Mouse (Mus musculus): ENCODE results near the gene Mcrip1.

- TF ChIP-seq EP300 (optimal IDR thresholded peaks at IDR 0.05) (no peak), CTCF (IDR thresholded peaks at IDR 0.05; ENCODE audit: low read depth) (no peak)
Measured at GRCm38 (mm10) chr11:120550810-120551440, 1.4 kb upstream of the Mcrip1 start, which contains the start of gene Ppp1r27.
